Mouse (Mus musculus): ENCODE results near the gene St8sia4. TPM values are rescaled to one million over a fixed set of nuclear protein-coding genes. Genes with fewer than 3 reads are reported as not detected.

Gene St8sia4
- polyA plus RNA-seq (2017; shearing (Covaris generic)): 10 to 100 TPM; 30.7 to 63.6 TPM

DNA sequence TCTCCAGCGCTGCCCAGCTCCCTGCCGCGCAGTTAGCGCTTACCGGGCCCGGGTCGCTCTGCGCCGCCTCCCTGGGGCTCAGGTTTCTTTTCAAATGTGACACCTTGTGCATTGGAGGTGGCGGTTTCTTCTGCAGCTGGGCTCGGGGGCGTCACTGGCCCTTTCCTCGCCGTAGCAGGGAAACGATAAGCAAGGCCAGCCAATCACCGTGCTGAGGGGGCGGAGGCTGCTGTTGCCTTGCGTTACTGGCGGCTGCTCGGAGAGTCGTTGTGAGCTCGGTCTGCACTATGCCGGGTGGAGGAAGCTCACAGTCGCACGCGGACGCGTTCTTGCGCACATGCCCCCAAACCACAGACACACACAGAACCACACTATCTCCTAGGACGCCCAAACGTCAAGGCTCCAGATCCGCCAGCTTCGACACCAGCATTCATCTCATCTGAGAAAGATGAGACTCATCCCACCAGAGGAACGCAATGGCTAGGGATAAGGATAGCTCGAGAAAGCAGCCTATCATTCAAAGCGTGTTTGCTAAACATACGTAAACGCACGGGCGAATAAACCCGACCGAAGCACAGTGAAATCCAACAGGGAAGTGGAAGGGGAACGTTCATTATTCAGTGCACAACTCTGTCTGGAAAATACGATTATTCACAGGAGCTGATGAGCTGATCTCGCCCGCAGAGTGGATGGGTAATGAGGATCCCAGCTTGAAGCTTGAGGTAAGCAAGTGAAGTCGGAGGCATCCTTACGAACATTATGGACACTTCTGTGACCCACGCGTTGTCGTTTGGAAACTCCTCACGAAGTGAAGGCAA lies at the start of gene St8sia4:
TSS of gene St8sia4 (minus strand) at position 137 of the 818 bp plus-strand sequence.

